Mouse (Mus musculus) limb, embryonic 14.5 days (tissue): ENCODE results near the gene Ighmbp2. TPM values are rescaled to one million over a fixed set of nuclear protein-coding genes. Genes with fewer than 3 reads are reported as not detected.
"Not testable (repeated sequence)": the region's sequence is repeated elsewhere in the genome, so short reads cannot be mapped to it uniquely, and the experiment has no call there.

Experiments
- ATAC-seq: fragments of 200-750 bp; cut with Nextera tagmentation; 2 replicates; pipeline ENCODE4 v1.8.0; 2017; ENCODE audit warnings: low read depth, moderate number of reproducible peaks, moderate TSS enrichment; ENCODE audit not compliant: low FRiP score
- DNase-seq: peaks from one replicate; pipeline ENCODE4 v3.0.0-alpha.2; 2015; ENCODE audit warnings: low spot score
- H3K27ac ChIP-seq: fragments of 300-500 bp; sonication (generic); replicated peaks from 2 replicates; pipeline ENCODE4 v1.5.1; 2014; ENCODE audit warnings: low read depth, mild to moderate bottlenecking, low read length, moderate library complexity, mixed read lengths
- H3K27me3 ChIP-seq: fragments of 300-500 bp; sonication (generic); 2 replicates; pipeline ENCODE4 v1.6.1; 2014; ENCODE audit warnings: low read length, mixed read lengths; ENCODE audit not compliant: control insufficient read depth, insufficient read depth
- H3K36me3 ChIP-seq: fragments of 300-500 bp; sonication (generic); 2 replicates; pipeline ENCODE4 v1.6.1; 2014; ENCODE audit warnings: mild to moderate bottlenecking, low read length, moderate library complexity, mixed read lengths; ENCODE audit not compliant: control insufficient read depth, insufficient read depth
- H3K4me1 ChIP-seq: fragments of 300-500 bp; sonication (generic); 2 replicates; pipeline ENCODE4 v1.6.1; 2014; ENCODE audit warnings: antibody characterized with exemption, low read length, mixed read lengths; ENCODE audit not compliant: control insufficient read depth, insufficient read depth
- H3K4me2 ChIP-seq: fragments of 300-500 bp; sonication (generic); replicated peaks from 2 replicates; pipeline ENCODE4 v1.6.1; 2014; ENCODE audit warnings: low read depth, mild to moderate bottlenecking, low read length, moderate library complexity; ENCODE audit not compliant: severe bottlenecking
- H3K4me3 ChIP-seq: fragments of 300-500 bp; sonication (generic); replicated peaks from 2 replicates; pipeline ENCODE4 v1.5.1; 2014; ENCODE audit warnings: low read length
- H3K9ac ChIP-seq: fragments of 300-500 bp; sonication (generic); 2 replicates; pipeline ENCODE4 v1.6.1; 2014; ENCODE audit warnings: mild to moderate bottlenecking, low read depth, low read length, moderate library complexity; ENCODE audit not compliant: severe bottlenecking
- H3K9me3 ChIP-seq: fragments of 300-500 bp; sonication (generic); 2 replicates; pipeline ENCODE4 v1.6.1; 2016; ENCODE audit warnings: low read length; ENCODE audit not compliant: control insufficient read depth
- POLR2A ChIP-seq: fragments of 200-500 bp; IDR thresholded peaks from 2 replicates; pipeline ENCODE4 v1.8.0; 2012; ENCODE audit warnings: inconsistent platforms, mild to moderate bottlenecking, moderate library complexity, borderline replicate concordance; ENCODE audit not compliant: insufficient read depth, insufficient read length; ENCODE audit errors: extremely low read depth
- WGBS: fragments of 180-500 bp; shearing (Covaris S2); extraction: QIAGEN DNeasy Blood & Tissue Kit; methylation state at CpG from one replicate; pipeline ENCODE4 v1.1.7; 2014; 5-methylcytosine and 5-hydroxymethylcytosine counted together
- microRNA-seq: library from miRNA; unstranded; fragments of <30 nt; microRNA quantifications from one replicate; pipeline ENCODE4, GENCODE M21; 2016
- polyA plus RNA-seq, 2 experiments: library from polyadenylated mRNA; depleted of rRNA in 1 of 2; stranded (reverse) in 1 of 2; unstranded in 1 of 2; fragments of >200 nt; fragmentation: Nextera tagmentation in 1 of 2; extraction: Ambion mirVana in 1 of 2; gene quantifications; 2 replicates each; pipeline versions ENCODE4 v1.2.1 to v1.2.3; 2012 to 2014

The Ighmbp2 gene
- polyA plus RNA-seq, 2 experiments: 9.9 TPM

DNA sequence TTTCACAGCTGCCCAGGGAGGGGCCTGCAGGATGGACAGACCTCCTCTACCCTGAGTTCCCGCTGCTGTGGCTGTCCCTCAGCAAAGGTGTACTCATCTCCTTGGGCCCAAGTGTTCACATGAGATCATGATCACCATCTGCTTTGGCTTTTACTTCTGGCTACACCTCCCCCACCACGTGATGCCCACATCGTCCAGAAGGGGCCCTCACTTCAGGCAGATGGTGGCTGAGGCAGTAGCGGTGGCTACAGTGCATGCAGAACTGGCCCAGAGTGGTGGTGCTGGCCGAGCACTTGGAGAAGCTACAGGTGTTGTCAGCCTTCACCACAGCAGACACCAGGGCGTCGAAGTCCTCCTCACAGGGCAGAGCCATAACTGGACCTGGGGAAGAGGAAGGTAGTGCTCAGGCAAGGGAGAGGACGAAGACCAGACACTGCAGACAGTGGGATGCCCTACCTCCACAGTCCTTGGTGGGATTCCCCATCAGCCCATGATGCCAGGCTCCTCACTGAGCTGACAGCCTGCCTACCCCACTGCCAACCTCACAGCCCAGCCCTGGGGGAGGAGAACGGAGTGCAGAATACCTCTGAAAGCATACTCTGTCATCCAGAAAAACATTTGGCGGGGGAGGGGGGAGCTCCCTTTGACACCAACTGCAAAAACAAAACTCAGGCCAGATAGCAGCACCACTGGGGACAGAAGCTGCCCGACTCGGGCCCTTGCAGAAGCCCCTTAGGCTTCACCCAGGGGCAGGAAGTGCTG, 20.9 kb downstream of the Ighmbp2 start:
- H3K27ac ChIP-seq: no peak overlapping the region
- no peak for TF ChIP-seq POLR2A
- H3K36me3 ChIP-seq: peaks cover 65% of the 10 kb centered on the region
- no peak overlapping the region for H3K4me3 ChIP-seq
- no peaks in the 10 kb centered on the region for H3K27me3 ChIP-seq
- no peak for ATAC-seq
- no peak overlapping the region for H3K9ac ChIP-seq
- H3K9me3 ChIP-seq: no peaks in the 10 kb centered on the region
- DNase-seq: no peak
- no peaks in the 10 kb centered on the region for H3K4me1 ChIP-seq
- 81% methylated on average over 10 of the region's 12 CpGs for WGBS
- H3K4me2 ChIP-seq: no peak overlapping the region

DNA sequence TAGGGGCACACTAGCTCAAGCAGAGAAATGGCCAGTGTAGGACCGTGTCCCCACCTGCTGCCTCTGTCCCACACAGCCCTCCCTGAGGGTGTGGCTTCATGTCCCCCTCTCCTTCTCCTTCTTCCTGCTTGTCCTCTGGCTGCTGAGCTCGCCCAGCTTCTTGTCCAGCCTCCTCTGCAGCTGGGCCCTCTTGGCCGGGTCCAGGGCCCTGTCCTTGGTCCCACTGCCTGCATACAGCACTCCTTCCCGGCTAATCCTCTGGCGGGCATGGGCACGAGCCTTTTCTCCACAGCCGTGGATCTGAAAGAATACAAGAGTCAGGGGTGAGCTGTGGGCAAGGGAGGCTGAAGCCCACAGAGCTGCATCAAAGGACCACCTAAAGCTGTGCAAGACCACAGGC, 21.5 kb downstream of the Ighmbp2 start:
- H3K4me3 ChIP-seq: no peak overlapping the region
- ATAC-seq (no peak), DNase-seq (no peak)
- TF ChIP-seq POLR2A: no peak
- H3K4me2 ChIP-seq: no peak overlapping the region
- no peaks in the 10 kb centered on the region for H3K9me3 ChIP-seq
- 89% methylated on average over 7 of the region's 7 CpGs for WGBS
- H3K36me3 ChIP-seq: peaks cover 59% of the 10 kb centered on the region
- H3K4me1 ChIP-seq: no peaks in the 10 kb centered on the region
- no peak overlapping the region for H3K9ac ChIP-seq
- no peaks in the 10 kb centered on the region for H3K27me3 ChIP-seq
- no peak overlapping the region for H3K27ac ChIP-seq

DNA sequence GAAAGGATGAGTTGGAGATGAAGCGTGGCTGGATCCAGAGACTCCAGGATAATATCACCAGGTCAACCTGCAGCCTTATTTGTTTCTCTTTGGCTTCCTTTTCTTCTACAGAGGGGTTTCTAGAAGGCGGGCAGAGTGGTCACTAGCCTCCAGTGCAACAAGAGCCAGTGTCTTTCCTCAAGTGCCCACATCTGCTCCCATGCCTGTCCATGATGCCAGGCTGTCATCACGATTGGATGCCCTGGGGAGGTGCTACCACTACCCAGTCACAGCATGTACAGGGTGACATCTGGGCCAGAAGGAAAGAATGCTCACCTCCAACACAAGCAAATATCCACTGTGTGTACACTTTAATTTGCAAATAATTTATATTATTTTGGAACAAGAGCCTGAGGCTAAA, 22.2 kb downstream of the Ighmbp2 start:
- Histone ChIP-seq H3K4me1 (no peaks in the 10 kb centered on the region), H3K9ac (no peak overlapping the region), H3K27me3 (no peaks in the 10 kb centered on the region), H3K4me3 (no peak overlapping the region), H3K9me3 (no peaks in the 10 kb centered on the region), H3K4me2 (no peak overlapping the region), H3K27ac (no peak overlapping the region), H3K36me3 (peaks cover 52% of the 10 kb centered on the region)
- DNase-seq (no peak), ATAC-seq (no peak)
- 86% methylated on average over 3 of the region's 3 CpGs for WGBS
- TF ChIP-seq POLR2A: no peak

DNA sequence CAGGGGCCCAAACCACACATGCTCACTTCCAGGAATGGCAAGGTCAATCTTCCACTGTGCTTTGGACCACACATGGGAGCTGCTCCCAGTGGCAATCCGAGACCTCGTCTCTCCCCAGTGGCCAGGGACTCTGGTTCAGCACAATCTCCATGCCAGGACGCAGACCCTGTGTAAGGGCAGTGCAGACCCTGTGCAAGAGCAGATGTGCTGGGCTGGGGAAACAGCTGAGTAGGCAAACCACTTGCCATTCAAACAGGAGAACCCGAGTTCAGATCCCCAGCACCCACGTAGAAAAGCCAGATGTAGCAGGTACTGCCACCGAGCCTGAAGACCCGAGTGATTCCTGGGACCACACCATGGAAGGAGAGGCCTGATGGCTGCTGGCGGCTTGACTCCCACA, 22.8 kb downstream of the Ighmbp2 start:
- peaks cover 46% of the 10 kb centered on the region for H3K36me3 ChIP-seq
- no peaks in the 10 kb centered on the region for H3K9me3 ChIP-seq
- no peak overlapping the region for H3K27ac ChIP-seq
- H3K4me3 ChIP-seq: no peak overlapping the region
- 95% methylated on average over 8 of the region's 8 CpGs for WGBS
- no peak for DNase-seq
- H3K4me1 ChIP-seq: no peaks in the 10 kb centered on the region
- H3K9ac ChIP-seq: no peak overlapping the region
- no peak overlapping the region for H3K4me2 ChIP-seq
- H3K27me3 ChIP-seq: no peaks in the 10 kb centered on the region
- no peak for TF ChIP-seq POLR2A
- no peak for ATAC-seq

DNA sequence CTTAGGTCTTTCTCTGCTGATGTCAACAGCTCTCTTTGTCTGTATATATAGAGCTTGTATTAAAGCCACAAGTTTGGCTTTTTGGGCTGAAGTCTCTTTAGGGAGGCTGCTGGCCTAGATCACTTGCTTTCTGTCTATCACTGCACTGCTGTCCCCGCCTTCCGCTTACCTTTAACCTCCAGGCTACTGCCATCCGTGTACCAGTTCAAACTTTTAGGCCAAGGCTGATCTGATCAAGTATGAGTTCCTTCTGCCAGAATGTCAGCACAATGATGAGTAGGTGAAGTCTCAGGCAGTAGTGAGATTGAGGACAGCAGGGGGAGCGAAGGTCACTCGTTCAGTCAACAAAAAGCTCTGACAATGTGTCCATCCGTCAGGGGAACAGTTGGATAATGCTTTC, 57.6 kb downstream of the Ighmbp2 start:
- H3K4me2 ChIP-seq, DNase-seq, H3K36me3 ChIP-seq, H3K4me3 ChIP-seq, H3K27me3 ChIP-seq, ATAC-seq, H3K9ac ChIP-seq, H3K9me3 ChIP-seq, H3K27ac ChIP-seq, H3K4me1 ChIP-seq: not testable (repeated sequence)
- 82% methylated on average over 3 of the region's 6 CpGs for WGBS

DNA sequence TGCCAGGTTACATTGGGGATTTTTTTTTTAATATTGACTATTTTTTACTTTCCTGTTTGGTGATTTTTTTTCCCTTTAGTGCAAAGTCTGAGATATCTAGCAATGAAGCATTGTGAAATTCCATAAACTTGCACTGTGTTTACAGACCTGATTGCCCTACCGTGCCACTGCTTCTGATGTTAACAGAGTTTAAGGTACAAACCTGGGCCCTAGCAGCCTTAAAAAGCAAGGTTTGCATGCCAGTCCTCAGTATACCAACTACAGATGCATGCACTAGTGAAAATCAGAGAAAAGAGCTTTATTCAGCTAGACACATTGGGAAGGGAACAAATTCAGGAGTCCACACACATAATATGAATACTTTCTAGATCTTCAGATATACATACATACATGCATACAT, 67.9 kb downstream of the Ighmbp2 start:
- not testable (repeated sequence) for DNase-seq, H3K36me3 ChIP-seq, H3K27ac ChIP-seq, H3K9ac ChIP-seq, H3K9me3 ChIP-seq, ATAC-seq, H3K4me2 ChIP-seq, H3K4me3 ChIP-seq, H3K27me3 ChIP-seq, H3K4me1 ChIP-seq
- WGBS: 85% methylated on average over 1 of the region's 1 CpGs

Small RNA genes within 50 kb of the gene (microRNA-seq; reads per million reads assigned to microRNA genes)
- gene Mir6984: not detected

Other genes with a start within 250 kb of the Ighmbp2 start
- gene Mrpl21, start 116 bp downstream of the Ighmbp2 start, polyA plus RNA-seq (2012; rRNA removed): 59.5 and 68.8 TPM in 2 replicates
- 124 and 126 TPM in 2 replicates for gene Mrpl21, start 116 bp downstream of the Ighmbp2 start, polyA plus RNA-seq (2014; fragmentation: Nextera tagmentation; extraction: Ambion mirVana)
- 20.3 and 24.4 TPM in 2 replicates for gene Cpt1a, start 39.3 kb upstream of the Ighmbp2 start, polyA plus RNA-seq (2012; rRNA removed)
- gene Cpt1a, start 39.3 kb upstream of the Ighmbp2 start, polyA plus RNA-seq (2014; fragmentation: Nextera tagmentation; extraction: Ambion mirVana): 21.7 and 22.5 TPM in 2 replicates
- gene Tesmin, start 105.8 kb upstream of the Ighmbp2 start, polyA plus RNA-seq (2012; rRNA removed): 0.29 and 0.38 TPM in 2 replicates
- gene Tesmin, start 105.8 kb upstream of the Ighmbp2 start, polyA plus RNA-seq (2014; fragmentation: Nextera tagmentation; extraction: Ambion mirVana): 0.34 and 0.48 TPM in 2 replicates
- gene Gal, start 131.5 kb upstream of the Ighmbp2 start, polyA plus RNA-seq (2012; rRNA removed): 0.88 and 1.2 TPM in 2 replicates
- 1.1 and 1.2 TPM in 2 replicates for gene Gal, start 131.5 kb upstream of the Ighmbp2 start, polyA plus RNA-seq (2014; fragmentation: Nextera tagmentation; extraction: Ambion mirVana)